Mouse (Mus musculus) heart, adult 2 months (tissue): ENCODE data around the gene Lgr5. TPM values are rescaled to one million over a fixed set of nuclear protein-coding genes. Genes with fewer than 3 reads are reported as not detected.

Source experiments
- DNase-seq, 2 experiments: peaks; one replicate each; pipeline ENCODE4 v3.0.0; 2021
- H3K27ac ChIP-seq: fragments of 200-600 bp; 2 replicates; pipeline ENCODE4 v1.8.1; 2022
- H3K27me3 ChIP-seq: fragments of 200-500 bp; 2 replicates; pipeline ENCODE4 v1.6.1; 2012; ENCODE audit warnings: mild to moderate bottlenecking, low read length, inconsistent platforms, mixed read lengths; ENCODE audit not compliant: control insufficient read depth, insufficient read depth
- H3K36me3 ChIP-seq: fragments of 200-500 bp; 2 replicates; pipeline ENCODE4 v1.6.1; 2012; ENCODE audit warnings: low read length, inconsistent platforms; ENCODE audit not compliant: control insufficient read depth, insufficient read depth
- H3K4me1 ChIP-seq: fragments of 200-500 bp; 2 replicates; pipeline ENCODE4 v1.6.1; 2011; ENCODE audit warnings: low read length; ENCODE audit not compliant: control insufficient read depth, insufficient read depth
- H3K4me3 ChIP-seq: fragments of 200-600 bp; 2 replicates; pipeline ENCODE4 v1.8.1; 2022
- H3K79me2 ChIP-seq: fragments of 200-500 bp; replicated peaks from 2 replicates; pipeline ENCODE4 v1.6.1; 2012; ENCODE audit warnings: mild to moderate bottlenecking, inconsistent platforms, low read length, moderate library complexity, mixed read lengths; ENCODE audit not compliant: control insufficient read depth, insufficient read depth
- H3K9ac ChIP-seq: fragments of 200-500 bp; 2 replicates; pipeline ENCODE4 v1.6.1; 2012; ENCODE audit warnings: low read depth, mild to moderate bottlenecking, control low read depth, inconsistent platforms, low read length, mixed read lengths
- CTCF ChIP-seq: fragments of 200-600 bp; IDR thresholded peaks from 2 replicates; pipeline ENCODE4 v1.8.1; 2022; ENCODE audit warnings: antibody characterized with exemption, mild to moderate bottlenecking, moderate library complexity
- EP300 ChIP-seq: fragments of 200-500 bp; IDR thresholded peaks from 2 replicates; pipeline ENCODE4 v1.6.1; 2011; ENCODE audit warnings: low read depth, low read length, control low read depth; ENCODE audit not compliant: insufficient read depth
- POLR2A ChIP-seq: fragments of 200-500 bp; IDR thresholded peaks from 2 replicates; pipeline ENCODE4 v1.6.1; 2011; ENCODE audit warnings: mild to moderate bottlenecking, low read depth, low read length, control low read depth; ENCODE audit not compliant: insufficient read depth
- WGBS: fragments of 180-500 bp; shearing (Covaris S2); methylation state at CpG from one replicate; pipeline ENCODE4 v1.1.7; 2018; 5-methylcytosine and 5-hydroxymethylcytosine counted together
- intact Hi-C: fragments of 180-260 bp; cut with DNase I; formaldehyde crosslinking; loops from one replicate; pipeline ENCODE4 v1.15.1; 2025
- polyA plus RNA-seq: library from polyadenylated mRNA; depleted of rRNA; stranded (reverse); fragments of >200 nt; gene quantifications from 2 replicates; pipeline ENCODE4 v1.2.3, GENCODE M21; 2012
- total RNA-seq, 2 experiments: library from RNA; stranded (reverse); gene quantifications; 2 replicates each; pipeline ENCODE4 v1.2.3; 2021

The Lgr5 gene
- total and polyA plus RNA-seq, 3 experiments = 0.05 to 0.25 TPM; not detected in 1

GRCm38 (mm10) chr10:115469040-115469439, 118.5 kb downstream of the Lgr5 start:
- Histone ChIP-seq H3K36me3 (no peaks in the 10 kb centered on the region), H3K27me3 (no peaks in the 10 kb centered on the region), H3K27ac (no peak overlapping the region), H3K79me2 (no peaks in the 10 kb centered on the region), H3K4me1 (no peaks in the 10 kb centered on the region), H3K4me3 (no peak overlapping the region), H3K9ac (no peak overlapping the region)
- 41% methylated on average over 7 of the region's 7 CpGs for WGBS
- TF ChIP-seq POLR2A = no peak
- intact Hi-C loops = no loop called here
- DNase-seq = no peak

DNA sequence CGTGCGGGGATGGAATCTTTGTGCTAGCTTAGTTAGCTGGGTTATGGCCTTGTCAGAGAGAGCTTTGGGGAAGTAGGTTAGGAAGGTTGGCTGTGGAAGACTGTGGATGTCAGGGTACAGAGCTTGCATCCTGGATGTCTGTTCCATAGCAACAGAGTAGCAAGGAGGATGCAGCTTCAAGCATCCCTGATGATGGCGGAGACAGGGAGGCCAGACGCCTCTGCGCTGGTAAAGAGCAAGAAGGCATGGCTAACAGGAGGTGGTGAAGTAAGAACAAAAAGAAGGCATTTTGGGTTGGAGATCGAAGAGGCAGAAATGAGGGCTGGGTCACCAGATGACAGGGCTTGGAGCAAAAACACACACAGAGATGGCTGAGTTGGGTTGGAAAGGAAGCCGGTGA, 118.9 kb downstream of the Lgr5 start:
- Histone ChIP-seq H3K9ac (no peak overlapping the region), H3K27me3 (no peaks in the 10 kb centered on the region), H3K79me2 (no peaks in the 10 kb centered on the region), H3K36me3 (no peaks in the 10 kb centered on the region), H3K4me3 (no peak overlapping the region), H3K27ac (no peak overlapping the region), H3K4me1 (no peaks in the 10 kb centered on the region)
- WGBS = 53% methylated on average over 7 of the region's 7 CpGs
- TF ChIP-seq CTCF (no peak), EP300 (no peak), POLR2A (no peak)
- no peak for DNase-seq
- intact Hi-C loops = no loop called here

DNA sequence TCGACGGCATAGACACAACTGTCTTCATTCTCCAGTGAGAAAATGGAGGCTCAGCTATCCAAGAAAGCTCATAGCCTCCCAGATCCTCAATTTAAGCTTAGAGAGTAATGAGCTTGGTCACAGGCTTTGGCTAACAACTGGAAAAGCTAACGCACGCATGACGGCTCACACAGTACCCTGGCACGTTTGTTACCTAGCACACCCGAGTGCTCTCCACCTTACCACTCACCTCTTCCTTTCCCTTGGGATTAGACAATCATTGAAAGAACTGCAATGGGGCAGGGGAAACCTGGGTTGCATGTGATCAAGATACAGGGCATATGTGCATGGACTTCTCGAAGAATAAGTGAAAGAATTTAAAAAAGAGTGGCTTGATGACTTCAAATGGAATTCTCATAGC, 119.6 kb downstream of the Lgr5 start:
- 89% methylated on average over 8 of the region's 8 CpGs for WGBS
- no peaks in the 10 kb centered on the region for H3K36me3 ChIP-seq
- H3K79me2 ChIP-seq = no peaks in the 10 kb centered on the region
- H3K27ac ChIP-seq = no peak overlapping the region
- H3K9ac ChIP-seq = no peak overlapping the region
- intact Hi-C loops = no loop called here
- no peaks in the 10 kb centered on the region for H3K4me1 ChIP-seq
- DNase-seq = no peak
- no peaks in the 10 kb centered on the region for H3K27me3 ChIP-seq
- H3K4me3 ChIP-seq = no peak overlapping the region
- TF ChIP-seq EP300 (no peak), CTCF (no peak), POLR2A (no peak)

DNA sequence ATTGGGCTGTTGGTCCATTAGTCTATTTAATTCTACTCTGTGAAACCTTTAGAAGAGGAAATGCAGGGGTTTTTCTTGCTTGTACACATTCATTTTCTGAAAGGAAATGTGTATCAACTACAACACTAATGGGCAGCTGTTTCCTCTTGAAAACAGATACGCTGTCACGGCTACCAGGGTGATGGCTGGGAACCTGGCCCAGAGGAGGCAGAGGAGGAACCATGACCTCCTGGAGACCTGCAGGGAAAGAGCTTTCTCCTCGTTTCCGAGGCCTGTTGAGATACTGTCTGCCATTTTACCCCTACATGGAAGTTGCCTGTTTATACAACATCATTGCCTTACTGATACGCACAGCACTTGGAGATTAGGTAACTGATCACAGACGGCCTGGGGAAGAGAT, 121.8 kb downstream of the Lgr5 start:
- TF ChIP-seq CTCF (no peak), POLR2A (no peak), EP300 (no peak)
- peak in 1 of 2 experiments; percentile 3 for DNase-seq
- no peak overlapping the region for H3K4me3 ChIP-seq
- H3K36me3 ChIP-seq = no peaks in the 10 kb centered on the region
- 27% methylated on average over 6 of the region's 6 CpGs for WGBS
- H3K9ac ChIP-seq = no peak overlapping the region
- no peaks in the 10 kb centered on the region for H3K4me1 ChIP-seq
- H3K79me2 ChIP-seq = no peaks in the 10 kb centered on the region
- H3K27ac ChIP-seq = no peak overlapping the region
- H3K27me3 ChIP-seq = no peaks in the 10 kb centered on the region
- intact Hi-C loops = no loop called here

GRCm38 (mm10) chr10:115465072-115465471, 122.5 kb downstream of the Lgr5 start:
- no peak for DNase-seq
- Histone ChIP-seq H3K36me3 (no peaks in the 10 kb centered on the region), H3K4me3 (no peak overlapping the region), H3K27ac (no peak overlapping the region), H3K9ac (no peak overlapping the region), H3K79me2 (no peaks in the 10 kb centered on the region), H3K27me3 (no peaks in the 10 kb centered on the region), H3K4me1 (no peaks in the 10 kb centered on the region)
- TF ChIP-seq EP300 (no peak), POLR2A (no peak), CTCF (no peak)
- intact Hi-C loops = no loop called here
- WGBS = 74% methylated on average over 7 of the region's 7 CpGs

- no peak overlapping the region for H3K27ac ChIP-seq
- no peak for DNase-seq
- no peak overlapping the region for H3K9ac ChIP-seq
- WGBS = 39% methylated on average over 5 of the region's 5 CpGs
- no peaks in the 10 kb centered on the region for H3K27me3 ChIP-seq
- H3K4me3 ChIP-seq = no peak overlapping the region
- no peaks in the 10 kb centered on the region for H3K36me3 ChIP-seq
- no peak for TF ChIP-seq CTCF
- TF ChIP-seq POLR2A = no peak
- no peak for TF ChIP-seq EP300
- no peaks in the 10 kb centered on the region for H3K4me1 ChIP-seq
- no peaks in the 10 kb centered on the region for H3K79me2 ChIP-seq
- intact Hi-C loops = no loop called here
Observed at GRCm38 (mm10) chr10:115462646-115463045, 124.9 kb downstream of the Lgr5 start.
